Mouse (Mus musculus) midbrain, embryonic 13.5 days (tissue): ENCODE results near the gene Plpp2. TPM values are rescaled to one million over a fixed set of nuclear protein-coding genes. Genes with fewer than 3 reads are reported as not detected.

Experiments
- ATAC-seq: fragments of 200-750 bp; cut with Nextera tagmentation; 2 replicates; pipeline ENCODE4 v1.8.0; 2017; ENCODE audit warnings: mild to moderate bottlenecking, moderate TSS enrichment, moderate library complexity
- H3K27ac ChIP-seq: fragments of 300-500 bp; sonication (generic); 2 replicates; pipeline ENCODE4 v1.5.1; 2015; ENCODE audit warnings: inconsistent platforms, mild to moderate bottlenecking, moderate library complexity
- H3K27me3 ChIP-seq: fragments of 300-500 bp; sonication (generic); 2 replicates; pipeline ENCODE4 v1.6.1; 2015; ENCODE audit warnings: mild to moderate bottlenecking, inconsistent platforms
- H3K36me3 ChIP-seq: fragments of 300-500 bp; sonication (generic); 2 replicates; pipeline ENCODE4 v1.6.1; 2015; ENCODE audit warnings: mild to moderate bottlenecking, inconsistent platforms
- H3K4me1 ChIP-seq: fragments of 300-500 bp; sonication (generic); replicated peaks from 2 replicates; pipeline ENCODE4 v1.6.1; 2015; ENCODE audit warnings: inconsistent platforms
- H3K4me2 ChIP-seq: fragments of 300-500 bp; sonication (generic); replicated peaks from 2 replicates; pipeline ENCODE4 v1.6.1; 2015; ENCODE audit warnings: moderate library complexity, mild to moderate bottlenecking, inconsistent platforms
- H3K4me3 ChIP-seq: fragments of 300-500 bp; sonication (generic); replicated peaks from 2 replicates; pipeline ENCODE4 v1.5.1; 2015; ENCODE audit warnings: mild to moderate bottlenecking, inconsistent platforms
- H3K9ac ChIP-seq: fragments of 300-500 bp; sonication (generic); replicated peaks from 2 replicates; pipeline ENCODE4 v1.6.1; 2015; ENCODE audit warnings: mild to moderate bottlenecking, inconsistent platforms
- H3K9me3 ChIP-seq: fragments of 300-500 bp; sonication (generic); 2 replicates; pipeline ENCODE4 v1.6.1; 2016; ENCODE audit warnings: mild to moderate bottlenecking, inconsistent platforms
- WGBS: fragments of 180-500 bp; shearing (Covaris S2); methylation state at CpG from one replicate; pipeline ENCODE4 v1.1.7; 2015; 5-methylcytosine and 5-hydroxymethylcytosine counted together
- microRNA-seq: library from miRNA; unstranded; fragments of <30 nt; microRNA quantifications from one replicate; pipeline ENCODE4, GENCODE M21; 2016
- polyA plus RNA-seq: library from polyadenylated mRNA; unstranded; fragments of >200 nt; fragmentation: Nextera tagmentation; extraction: Ambion mirVana; gene quantifications from 2 replicates; pipeline ENCODE4 v1.2.1, GENCODE M21; 2015

The Plpp2 gene
- polyA plus RNA-seq, 1 experiment from 2014 or later: 9.5 TPM

GRCm38 (mm10) chr10:79525456-79526325 is 7.9 kb downstream of the Plpp2 start:
- Histone ChIP-seq H3K4me2 (no peak overlapping the region), H3K9me3 (no peaks in the 10 kb centered on the region), H3K27me3 (no peaks in the 10 kb centered on the region), H3K36me3 (0 out of 2 replicates have a peak, but pooled peaks cover 5% of the 10 kb centered on the region), H3K4me3 (no peak overlapping the region), H3K9ac (no peak overlapping the region), H3K4me1 (no peaks in the 10 kb centered on the region), H3K27ac (no peak overlapping the region)
- 86% methylated on average over 8 of the region's 8 CpGs for WGBS
- ATAC-seq: no peak

- no peak overlapping the region for H3K4me3 ChIP-seq
- ATAC-seq: no peak
- H3K27ac ChIP-seq: no peak overlapping the region
- 0 out of 2 replicates have a peak, but pooled peaks cover 5% of the 10 kb centered on the region for H3K36me3 ChIP-seq
- 83% methylated on average over 1 of the region's 1 CpGs for WGBS
- H3K4me2 ChIP-seq: no peak overlapping the region
- H3K9ac ChIP-seq: no peak overlapping the region
- H3K4me1 ChIP-seq: no peaks in the 10 kb centered on the region
- no peaks in the 10 kb centered on the region for H3K9me3 ChIP-seq
- no peaks in the 10 kb centered on the region for H3K27me3 ChIP-seq
These were observed 9.2 kb downstream of the Plpp2 start for GRCm38 (mm10) chr10:79524433-79524832.

GRCm38 (mm10) chr10:79506709-79507108 is 26.9 kb downstream of the Plpp2 start:
- Histone ChIP-seq H3K9me3 (no peaks in the 10 kb centered on the region), H3K27me3 (no peaks in the 10 kb centered on the region), H3K4me3 (no peak overlapping the region), H3K27ac (no peak overlapping the region), H3K36me3 (no peaks in the 10 kb centered on the region), H3K4me1 (no peaks in the 10 kb centered on the region), H3K4me2 (no peak overlapping the region), H3K9ac (no peak overlapping the region)
- WGBS: 94% methylated on average over 2 of the region's 2 CpGs
- ATAC-seq: no peak

GRCm38 (mm10) chr10:79502830-79503644 is 30.6 kb downstream of the Plpp2 start:
- no peak overlapping the region for H3K4me3 ChIP-seq
- ATAC-seq: no peak
- no peak overlapping the region for H3K9ac ChIP-seq
- no peaks in the 10 kb centered on the region for H3K36me3 ChIP-seq
- WGBS: 69% methylated on average over 6 of the region's 6 CpGs
- no peak overlapping the region for H3K4me2 ChIP-seq
- no peaks in the 10 kb centered on the region for H3K27me3 ChIP-seq
- H3K27ac ChIP-seq: no peak overlapping the region
- H3K9me3 ChIP-seq: no peaks in the 10 kb centered on the region
- H3K4me1 ChIP-seq: no peaks in the 10 kb centered on the region

- no peak overlapping the region for H3K4me2 ChIP-seq
- H3K36me3 ChIP-seq: no peaks in the 10 kb centered on the region
- H3K27ac ChIP-seq: no peak overlapping the region
- H3K27me3 ChIP-seq: no peaks in the 10 kb centered on the region
- H3K9ac ChIP-seq: no peak overlapping the region
- no peaks in the 10 kb centered on the region for H3K4me1 ChIP-seq
- ATAC-seq: no peak
- no peaks in the 10 kb centered on the region for H3K9me3 ChIP-seq
- no peak overlapping the region for H3K4me3 ChIP-seq
- WGBS: 43% methylated on average over 2 of the region's 2 CpGs
These were observed 36.8 kb downstream of the Plpp2 start for GRCm38 (mm10) chr10:79496701-79497288.

GRCm38 (mm10) chr10:79495886-79496285 is 37.7 kb downstream of the Plpp2 start:
- H3K4me2 ChIP-seq: no peak overlapping the region
- no peaks in the 10 kb centered on the region for H3K36me3 ChIP-seq
- no peak overlapping the region for H3K27ac ChIP-seq
- no peaks in the 10 kb centered on the region for H3K4me1 ChIP-seq
- H3K27me3 ChIP-seq: no peaks in the 10 kb centered on the region
- WGBS: 63% methylated on average over 3 of the region's 3 CpGs
- no peak overlapping the region for H3K4me3 ChIP-seq
- H3K9ac ChIP-seq: no peak overlapping the region
- no peaks in the 10 kb centered on the region for H3K9me3 ChIP-seq
- ATAC-seq: no peak

Small RNAs within 50 kb of the gene (microRNA-seq; reads per million reads assigned to microRNA genes)
- gene Mir6909: not detected

Other genes starting within 250 kb of the Plpp2 start
- gene Vmn2r82, start 177.3 kb downstream of the Plpp2 start, polyA plus RNA-seq: not detected in 2 replicates
- not detected in 2 replicates for gene Vmn2r83, start 65.1 kb downstream of the Plpp2 start, polyA plus RNA-seq
- 50.4 and 61.4 TPM in 2 replicates for gene Mier2, start 21.4 kb upstream of the Plpp2 start, polyA plus RNA-seq
- not detected in 2 replicates for gene Theg, start 53.5 kb upstream of the Plpp2 start, polyA plus RNA-seq
- gene C2cd4c, start 80.2 kb upstream of the Plpp2 start, polyA plus RNA-seq: 0.24 and 0.28 TPM in 2 replicates
- gene Shc2, start 104.1 kb upstream of the Plpp2 start, polyA plus RNA-seq: 18.4 and 20.5 TPM in 2 replicates
- 0.27 TPM in 1 of 2 replicates, not detected in the other for gene Odf3l2, start 111.9 kb upstream of the Plpp2 start, polyA plus RNA-seq
- gene Madcam1, start 130.8 kb upstream of the Plpp2 start, polyA plus RNA-seq: 0.50 and 0.90 TPM in 2 replicates
- gene Tpgs1, start 135.6 kb upstream of the Plpp2 start, polyA plus RNA-seq: 80.8 and 84.1 TPM in 2 replicates
- 109 and 110 TPM in 2 replicates for gene Cdc34, start 148.4 kb upstream of the Plpp2 start, polyA plus RNA-seq
- 1.4 and 1.7 TPM in 2 replicates for gene Gzmm, start 155.2 kb upstream of the Plpp2 start, polyA plus RNA-seq
- gene Bsg, start 170.7 kb upstream of the Plpp2 start, polyA plus RNA-seq: 564 and 608 TPM in 2 replicates
- 0.18 and 0.43 TPM in 2 replicates for gene Hcn2, start 182.8 kb upstream of the Plpp2 start, polyA plus RNA-seq
- 38.5 and 43.9 TPM in 2 replicates for gene Polrmt, start 212.8 kb upstream of the Plpp2 start, polyA plus RNA-seq
- gene Fgf22, start 221.3 kb upstream of the Plpp2 start, polyA plus RNA-seq: 1.1 and 1.3 TPM in 2 replicates
- 71.5 and 82.3 TPM in 2 replicates for gene Rnf126, start 233.2 kb upstream of the Plpp2 start, polyA plus RNA-seq
- 0.63 and 1.1 TPM in 2 replicates for gene Fstl3, start 243.5 kb upstream of the Plpp2 start, polyA plus RNA-seq